Mouse (Mus musculus) kidney, embryonic 15.5 days (tissue): ENCODE results near the gene H60c. TPM values are rescaled to one million over a fixed set of nuclear protein-coding genes. Genes with fewer than 3 reads are reported as not detected.

Experiments
- ATAC-seq: fragments of 200-750 bp; cut with Nextera tagmentation; replicated peaks from 2 replicates; pipeline ENCODE4 v1.8.0; 2017; ENCODE audit warnings: moderate TSS enrichment; ENCODE audit not compliant: low FRiP score
- H3K27ac ChIP-seq: fragments of 300-500 bp; sonication (generic); 2 replicates; pipeline ENCODE4 v1.5.1; 2015; ENCODE audit warnings: mild to moderate bottlenecking, inconsistent platforms
- H3K27me3 ChIP-seq: fragments of 300-500 bp; sonication (generic); 2 replicates; pipeline ENCODE4 v1.6.1; 2015; ENCODE audit warnings: inconsistent platforms
- H3K36me3 ChIP-seq: fragments of 300-500 bp; sonication (generic); 2 replicates; pipeline ENCODE4 v1.6.1; 2015; ENCODE audit warnings: inconsistent platforms
- H3K4me1 ChIP-seq: fragments of 300-500 bp; sonication (generic); 2 replicates; pipeline ENCODE4 v1.6.1; 2015; ENCODE audit warnings: inconsistent platforms
- H3K4me2 ChIP-seq: fragments of 300-500 bp; sonication (generic); 2 replicates; pipeline ENCODE4 v1.6.1; 2015; ENCODE audit warnings: moderate library complexity, mild to moderate bottlenecking, inconsistent platforms
- H3K4me3 ChIP-seq: fragments of 300-500 bp; sonication (generic); replicated peaks from 2 replicates; pipeline ENCODE4 v1.5.1; 2015; ENCODE audit warnings: mild to moderate bottlenecking, inconsistent platforms
- H3K9ac ChIP-seq: fragments of 300-500 bp; sonication (generic); 2 replicates; pipeline ENCODE4 v1.6.1; 2015; ENCODE audit warnings: mild to moderate bottlenecking, inconsistent platforms
- H3K9me3 ChIP-seq: fragments of 300-500 bp; sonication (generic); replicated peaks from 2 replicates; pipeline ENCODE4 v1.6.1; 2016; ENCODE audit warnings: inconsistent platforms
- WGBS: fragments of 180-500 bp; shearing (Covaris S2); methylation state at CpG from one replicate; pipeline ENCODE4 v1.1.7; 2015; ENCODE audit warnings: mixed read lengths; 5-methylcytosine and 5-hydroxymethylcytosine counted together
- polyA plus RNA-seq: library from polyadenylated mRNA; unstranded; fragments of >200 nt; fragmentation: Nextera tagmentation; extraction: Ambion mirVana; gene quantifications from 2 replicates; pipeline ENCODE4 v1.2.1, GENCODE M21; 2015

Gene H60c
- polyA plus RNA-seq, 1 experiment from 2014 or later: not detected

GRCm38 (mm10) chr10:3236638-3237270, 30.8 kb downstream of the H60c start:
- no peaks in the 10 kb centered on the region for H3K9me3 ChIP-seq
- no peak overlapping the region for H3K27ac ChIP-seq
- no peak overlapping the region for H3K4me3 ChIP-seq
- H3K36me3 ChIP-seq: no peaks in the 10 kb centered on the region
- no peak for ATAC-seq
- no peak overlapping the region for H3K9ac ChIP-seq
- no peak overlapping the region for H3K4me2 ChIP-seq
- no peaks in the 10 kb centered on the region for H3K27me3 ChIP-seq
- H3K4me1 ChIP-seq: no peaks in the 10 kb centered on the region
- 62% methylated on average over 5 of the region's 5 CpGs for WGBS

DNA sequence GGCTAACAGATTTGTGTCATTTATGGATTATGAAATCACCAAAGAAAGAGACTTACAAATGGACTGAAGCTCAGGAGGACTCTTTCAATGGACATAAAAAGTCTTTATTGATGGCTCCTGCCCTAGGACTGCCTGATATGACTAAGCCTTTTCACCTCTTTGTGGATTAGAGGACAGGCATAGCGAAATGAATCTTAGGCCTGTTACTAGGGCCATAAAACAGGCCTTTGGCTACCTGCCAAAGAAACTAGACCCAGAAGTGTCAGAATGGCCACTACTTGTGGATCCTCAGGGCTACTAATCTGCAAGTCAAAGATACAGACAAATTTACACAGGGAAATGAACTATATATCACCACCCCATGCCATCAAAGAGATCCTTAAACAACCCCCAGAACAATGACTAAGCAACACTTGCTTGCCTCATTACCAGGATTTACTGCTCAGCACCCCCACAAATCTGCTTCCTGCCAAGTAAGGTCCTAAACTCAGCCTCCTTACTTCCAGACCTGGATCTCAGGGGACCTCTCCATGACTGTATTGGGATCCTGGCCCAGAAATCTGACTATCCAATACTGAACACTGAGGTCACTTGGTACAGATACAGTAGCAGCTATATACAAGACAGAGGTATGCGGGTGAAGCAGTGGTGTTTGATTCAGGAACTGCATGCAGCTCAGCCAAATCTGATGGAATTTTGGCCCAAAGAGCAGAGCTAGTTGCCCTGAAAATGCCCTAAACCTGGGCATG, 39.0 kb downstream of the H60c start:
- Histone ChIP-seq H3K4me1 (0 out of 2 replicates have a peak, but pooled peaks cover 6% of the 10 kb centered on the region), H3K4me3 (no peak overlapping the region), H3K9me3 (no peaks in the 10 kb centered on the region; the same call in 1 of the 2 replicates), H3K9ac (no peak overlapping the region), H3K27ac (no peak overlapping the region), H3K36me3 (no peaks in the 10 kb centered on the region), H3K27me3 (no peaks in the 10 kb centered on the region), H3K4me2 (no peak overlapping the region)
- ATAC-seq: peak; percentile 93
- WGBS: 31% methylated on average over 2 of the region's 2 CpGs

Other genes starting within 250 kb of the H60c start
- 5.2 and 6.9 TPM in 2 replicates for gene Ppp1r14c, start 98.3 kb upstream of the H60c start, polyA plus RNA-seq